Comparison of ENCODE assay signal across 28 mouse cellular contexts in the genomic region with DNA sequence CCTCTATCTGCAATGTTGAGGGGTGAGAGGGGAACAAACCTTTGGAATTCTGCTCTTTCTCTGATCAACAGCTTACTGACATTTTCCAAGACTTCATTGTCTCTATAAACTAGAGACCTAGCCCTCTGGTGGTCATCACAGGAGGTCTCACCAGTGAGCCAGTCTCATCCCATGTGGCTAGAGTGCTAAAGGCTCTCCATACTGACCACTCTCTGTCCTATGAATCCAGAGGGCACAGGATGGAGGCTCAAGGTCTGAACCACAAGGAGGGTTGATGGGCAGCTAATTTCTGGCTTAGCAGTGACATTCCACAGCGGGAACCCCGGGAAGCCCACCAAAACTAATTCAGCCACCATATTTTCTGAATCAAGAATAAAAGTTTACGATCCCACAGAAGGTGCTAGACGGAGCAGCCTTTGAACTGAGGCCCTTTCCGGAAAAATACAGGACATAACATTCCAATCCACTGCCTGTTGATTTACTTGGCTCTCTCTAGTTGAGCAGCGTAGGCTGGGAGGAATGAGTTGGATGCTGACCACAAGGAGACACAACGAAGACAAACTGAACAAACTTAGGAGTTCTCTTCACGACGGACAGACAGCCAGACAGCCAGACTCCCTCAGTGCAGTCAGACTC. TPM values are rescaled to one million over a fixed set of nuclear protein-coding genes. Genes with fewer than 3 reads are reported as not detected.
"Had no signal": no experiment of that assay in that cellular context is flagged by ENCODE, and none has a peak within 500 bp of the region (broad histone marks: within the 10 kb centered on the region; RNA-seq: fewer than 3 reads in every experiment).

No protein-coding gene starts in this region.

- H3K4me3 ChIP-seq: liver, embryonic 12.5 days; liver, embryonic 15.5 days; lung, embryonic 15.5 days; megakaryocyte, embryonic 14.5 days; midbrain, embryonic 10.5 days; midbrain, embryonic 13.5 days; myocyte; neural tube, embryonic 13.5 days; stomach, embryonic 15.5 days had no signal

- H3K27ac ChIP-seq: liver, embryonic 12.5 days; liver, embryonic 15.5 days; lung, embryonic 15.5 days; midbrain, embryonic 10.5 days; midbrain, embryonic 13.5 days; neural tube, embryonic 13.5 days; stomach, embryonic 15.5 days had no signal

- H3K9ac ChIP-seq: liver, embryonic 12.5 days; liver, embryonic 15.5 days; lung, embryonic 15.5 days; midbrain, embryonic 13.5 days; neural tube, embryonic 13.5 days; stomach, embryonic 15.5 days had no signal

- ATAC-seq: inflammation-experienced regulatory T-cells, adult 6 months; intestine, embryonic 16.5 days; liver, embryonic 12.5 days; midbrain, embryonic 13.5 days; midbrain, embryonic 16.5 days had no signal

- H3K4me2 ChIP-seq: liver, embryonic 12.5 days; liver, embryonic 15.5 days; lung, embryonic 15.5 days; midbrain, embryonic 13.5 days; neural tube, embryonic 13.5 days; stomach, embryonic 15.5 days had no signal

- DNase-seq: kidney, adult 18-20 months; layer of hippocampus, adult 9-11 months; liver; lung, adult 18-20 months; lung, postnatal 10 days; lung, postnatal 36 days; retina, postnatal 1 day; right cerebral cortex, postnatal 25 days; spleen, adult 18-20 months; thymus, postnatal 25 days had no signal

- H3K27me3 ChIP-seq: liver, embryonic 12.5 days; liver, embryonic 15.5 days; lung, embryonic 15.5 days; midbrain, embryonic 13.5 days; neural tube, embryonic 13.5 days; stomach, embryonic 15.5 days had no signal

- H3K4me1 ChIP-seq: liver, embryonic 12.5 days; liver, embryonic 15.5 days; lung, embryonic 15.5 days; megakaryocyte, embryonic 14.5 days; midbrain, embryonic 10.5 days; midbrain, embryonic 13.5 days; stomach, embryonic 15.5 days had no signal

- H3K36me3 ChIP-seq: liver, embryonic 12.5 days; liver, embryonic 15.5 days; lung, embryonic 15.5 days; midbrain, embryonic 10.5 days; midbrain, embryonic 13.5 days; neural tube, embryonic 13.5 days; stomach, embryonic 15.5 days had no signal

- H3K9me3 ChIP-seq: liver, embryonic 12.5 days; liver, embryonic 15.5 days; lung, embryonic 15.5 days; midbrain, embryonic 10.5 days; midbrain, embryonic 13.5 days; neural tube, embryonic 13.5 days; stomach, embryonic 15.5 days had no signal

RNA-seq across cellular contexts. Expression of a gene that starts 45.4 kb away (rescaled TPM):
- total RNA-seq: layer of hippocampus, adult 18-20 months; layer of hippocampus, postnatal 25 days; left cerebral cortex, adult 18-20 months; left cerebral cortex, postnatal 25 days; monocyte, adult 5-6 weeks; neutrophil, adult 5-6 weeks had no signal
- polyA plus RNA-seq: inflammation-experienced regulatory T-cells, adult 6 months; liver, embryonic 12.5 days; liver, embryonic 15.5 days had no signal

RNA-seq across cellular contexts. Expression of a gene that starts 45.6 kb away (rescaled TPM):
- total RNA-seq: monocyte, adult 5-6 weeks; neutrophil, adult 5-6 weeks had no signal
- polyA plus RNA-seq: inflammation-experienced regulatory T-cells, adult 6 months had no signal
